8 mouse cellular contexts compared by ENCODE assay signal in genomic region chr5:63886709-63887108, GRCm38 (mm10).
DNase-seq lines count a peak whose midpoint lies in the region; ATAC-seq lines count a peak whose summit lies in the region.

No protein-coding gene starts in this region.

- H3K27ac ChIP-seq in embryonic facial prominence, embryonic 14.5 days (replicated peaks; ENCODE audit: low read depth, low read length), result no peak overlapping the region

- 38% methylated on average over 6 of the region's 6 CpGs for WGBS in embryonic facial prominence, embryonic 14.5 days

- ATAC-seq in embryonic facial prominence, embryonic 14.5 days (ENCODE audit: low read depth), result no peak

- no peaks in the 10 kb centered on the region for H3K36me3 ChIP-seq in embryonic facial prominence, embryonic 14.5 days (ENCODE audit: control insufficient read depth, insufficient read depth, low read length)

- H3K4me3 ChIP-seq in embryonic facial prominence, embryonic 14.5 days (ENCODE audit: low read depth, low read length), result no peak overlapping the region

- H3K4me2 ChIP-seq in embryonic facial prominence, embryonic 14.5 days (ENCODE audit: low read depth, low read length), result no peak overlapping the region

- no peaks in the 10 kb centered on the region for H3K27me3 ChIP-seq in embryonic facial prominence, embryonic 14.5 days (replicated peaks; ENCODE audit: control insufficient read depth, insufficient read depth, low read length)

- no peaks in the 10 kb centered on the region for H3K4me1 ChIP-seq in embryonic facial prominence, embryonic 14.5 days (ENCODE audit: control insufficient read depth, insufficient read depth, low read length)

- peak; percentile 22 to 66 for DNase-seq in cerebellum, postnatal 10 days
- DNase-seq in cerebellum, postnatal 4 days (ENCODE audit: low spot score in 2 of 2), result no peak
- DNase-seq in ovary, postnatal 14 days (ENCODE audit: low spot score), result peak; percentile 5
- DNase-seq in ovary, postnatal 36 days (ENCODE audit: low spot score), result no peak
- peak; percentile 39 for DNase-seq in embryonic facial prominence, embryonic 14.5 days (ENCODE audit: low spot score)
- peak; percentile 24 for DNase-seq in layer of hippocampus, adult 9-11 months
- peak; percentile 11 for DNase-seq in skeletal muscle tissue, adult 2 months (ENCODE audit: low read depth, low spot score)
- DNase-seq in adrenal gland, postnatal 25 days, result no peak

- no peak overlapping the region for H3K9ac ChIP-seq in embryonic facial prominence, embryonic 14.5 days (ENCODE audit: low read depth, low read length)

- H3K9me3 ChIP-seq in embryonic facial prominence, embryonic 14.5 days (ENCODE audit: control insufficient read depth, low read length), result no peaks in the 10 kb centered on the region

Comparison
In these comparisons a context has a peak if more than half of its experiments do, and no peak if none do; other contexts are left out.
1. DNase-seq: peak in cerebellum, postnatal 10 days (2 of 2), ovary, postnatal 14 days (single experiment), embryonic facial prominence, embryonic 14.5 days (single experiment), layer of hippocampus, adult 9-11 months (single experiment) and skeletal muscle tissue, adult 2 months (single experiment); none in cerebellum, postnatal 4 days (0 of 2), ovary, postnatal 36 days (single experiment) and adrenal gland, postnatal 25 days (single experiment).